Mouse (Mus musculus): ENCODE measurements around the gene Slc38a3.

Gene Slc38a3

DNA sequence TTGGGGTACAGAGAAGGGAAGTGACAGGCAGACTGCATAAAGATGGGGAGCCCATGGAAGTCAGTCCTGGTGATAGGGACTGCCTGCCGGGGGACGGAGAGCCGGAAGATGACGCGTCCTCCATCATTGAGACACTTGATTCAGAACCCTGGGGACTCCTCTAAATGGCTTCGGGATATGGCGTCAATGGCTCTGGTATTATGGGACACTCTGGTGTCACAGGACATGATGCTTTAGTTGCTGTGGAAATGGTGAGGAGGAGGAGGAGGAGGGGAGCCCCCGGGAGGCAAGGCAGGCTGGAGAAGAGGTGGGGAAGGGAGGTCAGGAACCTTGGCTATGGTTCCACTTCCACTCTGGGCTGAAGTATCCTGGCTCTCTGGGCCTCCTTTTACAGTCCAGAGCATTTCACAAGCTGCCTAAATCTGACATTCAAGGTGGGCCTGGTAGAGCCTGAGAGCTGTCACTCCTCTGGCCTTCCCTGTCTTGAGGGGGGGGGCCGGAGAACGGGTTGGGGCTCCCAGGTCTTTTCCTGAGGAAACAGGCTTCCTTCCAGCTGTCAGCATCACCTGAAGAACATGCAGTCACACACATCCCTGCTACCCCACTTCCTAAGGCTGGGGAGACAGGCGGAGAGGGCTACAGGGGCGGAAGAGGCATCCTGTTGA, 26.2 kb upstream of the Slc38a3 start:
- in situ Hi-C loops (cut with MboI), result loop anchor here (25.0 kb wide), 1 partner anchor 333 kb away; no protein-coding TSS in a partner anchor

DNA sequence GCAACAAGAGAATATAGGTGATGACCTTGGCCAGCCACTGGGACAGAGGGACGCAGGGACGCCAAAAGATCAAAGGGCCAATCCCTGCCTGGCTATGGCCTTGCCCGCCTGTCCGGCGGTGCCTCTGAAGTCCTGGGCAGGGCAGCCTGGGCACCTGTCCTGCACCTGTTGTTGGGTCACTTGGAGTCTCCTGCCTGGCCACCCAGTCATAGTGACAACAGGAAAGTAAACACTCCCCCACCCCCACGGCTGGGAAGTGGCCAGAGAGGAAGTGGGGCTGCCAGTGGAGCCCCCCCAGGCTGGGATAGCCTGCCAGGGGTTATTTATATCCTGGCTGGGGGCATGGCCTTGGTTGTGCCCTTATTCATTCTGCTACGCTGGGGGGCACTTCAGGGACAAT, 25.3 kb upstream of the Slc38a3 start:
- in situ Hi-C loops (cut with MboI), result loop anchor here (25.0 kb wide), 1 partner anchor 332 kb away; no protein-coding TSS in a partner anchor

DNA sequence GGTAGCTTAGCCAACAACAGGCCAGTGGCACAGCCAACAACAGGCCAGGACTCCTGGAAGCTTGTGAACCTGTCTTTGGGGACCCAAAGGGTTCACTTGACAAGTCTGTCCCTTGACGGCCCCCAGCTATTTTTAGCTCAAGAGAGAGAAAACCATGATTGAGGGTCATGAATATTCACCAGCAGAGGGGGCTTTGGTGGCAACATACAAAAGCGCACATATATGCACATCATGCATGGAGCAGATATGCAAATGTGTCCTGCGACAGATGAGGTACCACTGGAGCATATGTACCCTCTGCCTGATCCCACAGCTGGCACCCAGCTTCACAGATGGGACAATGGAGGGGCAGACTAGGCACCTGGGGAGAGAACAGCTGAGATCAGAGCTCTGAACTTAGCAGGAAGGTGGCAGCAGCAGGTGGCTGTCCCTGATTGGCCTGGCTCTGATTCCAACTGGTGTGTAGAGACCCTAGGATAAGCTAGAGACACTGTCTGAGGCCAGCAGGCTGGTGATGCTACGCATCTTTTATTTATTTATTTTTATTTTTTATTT, 24.2 kb upstream of the Slc38a3 start:
- in situ Hi-C loops (cut with MboI), result loop anchor here (25.0 kb wide), 1 partner anchor 331 kb away; no protein-coding TSS in a partner anchor

DNA sequence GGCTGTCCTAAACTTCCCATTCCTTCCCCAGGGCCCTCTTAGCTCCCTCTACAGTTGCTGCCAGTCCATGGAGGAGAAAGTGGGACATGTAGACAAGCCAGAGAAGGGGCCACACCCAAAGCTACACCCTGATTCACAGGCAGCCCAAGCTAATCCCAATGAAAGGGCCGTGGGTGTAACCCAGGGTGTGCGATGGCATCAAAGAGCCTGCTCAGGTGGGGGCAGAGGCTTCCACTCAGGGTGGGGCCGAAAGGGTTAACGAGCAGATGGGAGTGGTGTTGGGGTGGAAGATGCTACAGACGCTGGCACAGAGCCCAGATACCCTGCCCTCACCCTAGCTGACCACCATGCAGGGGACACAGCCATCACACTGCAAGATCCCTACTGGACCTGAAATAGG, 23.5 kb upstream of the Slc38a3 start:
- in situ Hi-C loops (cut with MboI), result loop anchor here (25.0 kb wide), 1 partner anchor 330 kb away; no protein-coding TSS in a partner anchor

DNA sequence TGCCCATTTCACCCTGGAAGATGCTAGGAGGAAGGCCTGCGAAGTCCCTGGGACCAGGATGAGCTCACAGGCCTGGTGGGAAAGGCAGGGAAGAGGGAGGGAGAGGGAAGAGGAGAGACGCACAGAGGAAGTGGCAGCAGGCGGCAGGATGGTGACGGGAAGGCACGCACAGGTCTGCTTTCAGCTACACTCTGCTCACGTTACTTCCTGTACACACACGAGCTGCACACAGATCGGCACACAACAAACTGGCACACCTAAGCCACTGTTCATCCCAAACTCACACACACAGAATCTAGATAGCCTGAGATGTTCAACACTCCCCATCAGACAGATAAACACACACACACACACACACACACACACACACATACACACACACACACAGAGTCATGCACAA, 21.1 kb upstream of the Slc38a3 start:
- in situ Hi-C loops (cut with MboI), result loop anchor here (25.0 kb wide), 1 partner anchor 328 kb away; no protein-coding TSS in a partner anchor

DNA sequence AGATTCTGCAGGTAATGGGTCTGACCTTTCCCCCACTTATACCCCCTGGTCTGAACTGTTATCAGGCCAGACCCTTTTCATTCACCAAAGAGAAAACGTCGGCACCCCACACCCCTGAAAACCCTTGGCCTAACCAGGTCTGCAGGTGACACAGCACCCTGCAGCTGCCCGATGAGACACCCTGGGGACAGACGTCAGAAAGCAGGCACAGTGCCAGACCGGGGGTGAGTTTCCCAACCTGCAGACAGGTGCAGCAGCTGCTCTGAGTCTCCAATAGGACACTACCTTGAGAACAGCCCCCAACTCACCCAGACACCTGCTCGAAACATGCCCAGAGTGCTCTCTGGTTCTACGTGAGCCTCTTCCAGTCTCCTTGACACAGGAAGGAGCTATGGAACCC, 19.6 kb upstream of the Slc38a3 start:
- in situ Hi-C loops (cut with MboI), result loop anchor here (25.0 kb wide), 1 partner anchor 327 kb away; no protein-coding TSS in a partner anchor

DNA sequence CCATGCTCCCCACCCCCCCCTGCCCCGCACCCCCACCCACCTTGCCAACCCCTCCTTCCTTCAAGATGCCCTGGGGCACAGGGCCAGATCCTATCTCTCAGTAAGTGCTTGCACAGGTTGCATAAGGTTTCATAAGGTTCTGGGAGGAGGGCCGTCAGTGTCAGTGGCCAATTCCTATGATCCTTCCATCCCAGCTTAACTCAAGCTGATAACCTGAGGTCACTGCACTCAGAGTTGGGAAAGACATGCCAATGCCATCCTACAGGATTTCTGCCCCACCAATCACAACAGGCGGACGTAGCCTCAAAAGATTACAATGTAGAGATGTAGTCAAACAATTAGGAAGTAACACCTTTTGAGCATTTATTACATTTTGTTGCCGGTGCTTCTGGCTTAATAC, 19.1 kb upstream of the Slc38a3 start:
- in situ Hi-C loops (cut with MboI), result loop anchor here (25.0 kb wide), 1 partner anchor 326 kb away; no protein-coding TSS in a partner anchor

DNA sequence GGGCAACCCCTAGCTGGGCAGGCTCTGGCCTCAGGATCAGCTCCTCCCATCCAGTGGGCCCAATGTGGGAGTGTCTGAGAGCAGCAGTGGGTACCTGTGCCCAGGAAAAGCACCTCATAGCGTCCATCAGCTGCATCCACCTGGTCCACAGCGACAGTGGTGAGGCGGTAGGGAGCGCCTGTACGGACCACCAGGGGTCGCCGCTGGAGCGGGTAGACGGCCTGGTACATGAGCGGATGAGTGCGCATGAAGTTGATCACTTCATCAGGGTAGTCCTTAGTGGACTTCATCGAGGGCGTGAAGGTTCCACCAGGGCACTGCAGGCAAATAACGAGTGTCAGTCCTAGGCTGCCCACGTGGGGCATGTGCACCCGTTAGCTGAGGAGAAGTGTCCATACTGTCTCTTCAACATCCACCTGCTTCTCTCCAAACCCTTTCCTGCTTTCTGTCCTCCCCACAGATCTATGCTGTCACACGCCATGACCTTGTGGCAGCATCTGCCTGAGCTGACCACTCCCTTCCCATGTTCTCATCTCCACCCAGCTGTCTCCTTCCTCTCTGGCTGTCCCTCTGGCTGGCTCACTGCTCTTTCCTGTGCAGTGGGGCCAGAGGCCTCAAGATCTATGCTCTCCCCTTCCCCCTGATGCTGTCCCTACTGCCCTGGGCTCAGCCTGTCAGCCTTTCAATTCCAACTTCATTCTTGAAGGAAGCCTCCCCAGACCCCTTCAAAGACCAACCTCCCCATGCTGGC, 16.1 kb upstream of the Slc38a3 start:
- in situ Hi-C loops (cut with MboI), result loop anchor here (25.0 kb wide), 1 partner anchor 323 kb away; no protein-coding TSS in a partner anchor

DNA sequence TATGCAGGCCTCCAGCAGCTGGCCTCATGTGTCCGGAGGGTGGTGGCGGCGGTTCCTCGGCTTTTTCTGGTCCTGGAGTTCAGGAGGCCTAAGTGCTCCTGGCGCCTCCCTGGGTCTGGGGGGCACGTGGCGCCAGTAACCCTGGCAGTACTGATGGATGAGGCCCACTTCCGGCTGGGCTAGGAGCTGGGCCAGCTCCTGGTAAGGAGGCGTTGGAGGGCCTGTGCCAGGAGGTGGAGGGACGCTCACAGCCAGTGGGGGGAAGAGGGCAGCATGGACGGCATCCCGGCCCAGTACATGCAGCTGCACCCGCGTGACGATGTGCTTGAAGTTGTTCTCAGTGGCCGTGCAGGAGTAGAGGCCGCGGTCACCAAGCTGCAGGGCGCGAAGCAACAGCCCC, 13.1 kb upstream of the Slc38a3 start:
- in situ Hi-C loops (cut with MboI), result loop anchor here (25.0 kb wide), 1 partner anchor 320 kb away; no protein-coding TSS in a partner anchor

DNA sequence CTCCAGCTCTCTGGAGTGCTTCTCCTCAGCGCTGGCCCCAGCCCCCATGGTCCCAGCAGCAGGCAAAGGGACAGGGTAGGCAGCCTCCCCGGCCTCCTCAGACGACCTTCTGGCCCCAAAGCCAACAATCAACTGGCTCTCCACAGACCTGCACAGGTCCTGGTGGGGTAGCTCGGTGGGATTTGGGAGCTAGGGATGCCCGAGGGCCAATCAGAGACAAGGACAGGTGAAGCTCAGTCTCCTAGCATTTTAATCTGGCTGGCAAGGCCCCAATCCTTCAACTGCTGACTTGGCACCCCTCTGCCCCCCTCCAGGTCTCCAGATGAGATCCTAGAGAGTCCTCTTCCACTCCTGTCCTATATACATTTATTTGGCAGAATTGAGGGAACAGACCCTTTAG, 10.2 kb upstream of the Slc38a3 start, which contains the start of gene Gnat1:
Gene Gnat1 (minus strand): TSS at position 212 of the 400 bp plus-strand sequence.
- in situ Hi-C loops (cut with MboI), result loop anchor here (25.0 kb wide), 1 partner anchor 317 kb away; no protein-coding TSS in a partner anchor

DNA sequence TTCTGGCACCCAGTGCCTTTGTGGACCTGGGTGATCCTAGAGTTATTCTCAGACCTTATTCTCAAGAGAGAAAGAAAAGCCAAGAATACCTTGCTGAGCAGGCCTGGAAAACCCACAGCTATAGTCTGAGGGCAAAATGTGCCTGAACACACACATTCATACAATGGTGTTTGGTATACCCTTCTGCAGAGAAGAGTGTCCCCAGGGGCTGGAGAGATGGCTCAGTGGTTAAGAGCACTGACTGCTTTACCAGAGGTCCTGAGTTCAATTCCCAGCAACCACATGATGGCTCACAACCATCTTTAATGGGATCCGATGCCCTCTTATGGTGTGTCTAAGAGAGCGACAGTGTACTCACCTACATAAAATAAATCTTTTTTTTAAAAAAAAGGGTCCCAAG, 9.5 kb upstream of the Slc38a3 start:
- in situ Hi-C loops (cut with MboI), result loop anchor here (25.0 kb wide), 1 partner anchor 317 kb away; no protein-coding TSS in a partner anchor

DNA sequence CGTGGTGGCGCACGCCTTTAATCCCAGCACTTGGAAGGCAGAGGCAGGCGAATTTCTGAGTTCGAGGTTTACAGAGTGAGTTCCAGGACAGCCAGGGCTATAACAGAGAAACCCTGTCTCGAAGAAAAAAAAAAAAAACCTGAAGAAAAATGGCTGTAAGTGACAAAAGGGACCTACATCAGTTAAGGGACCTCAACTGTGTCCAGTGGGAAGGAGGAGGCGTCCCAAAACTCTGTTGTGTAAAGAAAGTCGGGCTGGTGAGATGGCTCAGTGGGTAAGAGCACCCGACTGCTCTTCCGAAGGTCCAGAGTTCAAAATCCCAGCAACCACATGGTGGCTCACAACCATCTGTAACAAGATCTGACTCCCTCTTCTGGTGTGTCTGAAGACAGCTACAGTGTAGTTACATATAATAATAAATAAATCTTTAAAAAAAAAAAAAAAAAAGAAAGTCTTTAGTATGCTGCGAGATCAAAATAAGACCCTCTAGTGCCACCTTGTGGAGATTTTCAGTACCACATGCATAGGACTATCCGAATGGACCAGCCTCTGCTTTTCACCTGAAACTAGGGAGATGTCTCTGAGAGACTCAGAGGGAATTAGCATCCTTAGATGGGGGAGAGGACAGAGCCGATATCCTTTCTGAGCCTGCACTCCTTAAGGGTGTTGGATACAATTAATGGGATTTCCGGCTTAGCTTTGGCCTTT, 8.6 kb upstream of the Slc38a3 start:
- in situ Hi-C loops (cut with MboI), result loop anchor here (25.0 kb wide), 1 partner anchor 316 kb away; no protein-coding TSS in a partner anchor

DNA sequence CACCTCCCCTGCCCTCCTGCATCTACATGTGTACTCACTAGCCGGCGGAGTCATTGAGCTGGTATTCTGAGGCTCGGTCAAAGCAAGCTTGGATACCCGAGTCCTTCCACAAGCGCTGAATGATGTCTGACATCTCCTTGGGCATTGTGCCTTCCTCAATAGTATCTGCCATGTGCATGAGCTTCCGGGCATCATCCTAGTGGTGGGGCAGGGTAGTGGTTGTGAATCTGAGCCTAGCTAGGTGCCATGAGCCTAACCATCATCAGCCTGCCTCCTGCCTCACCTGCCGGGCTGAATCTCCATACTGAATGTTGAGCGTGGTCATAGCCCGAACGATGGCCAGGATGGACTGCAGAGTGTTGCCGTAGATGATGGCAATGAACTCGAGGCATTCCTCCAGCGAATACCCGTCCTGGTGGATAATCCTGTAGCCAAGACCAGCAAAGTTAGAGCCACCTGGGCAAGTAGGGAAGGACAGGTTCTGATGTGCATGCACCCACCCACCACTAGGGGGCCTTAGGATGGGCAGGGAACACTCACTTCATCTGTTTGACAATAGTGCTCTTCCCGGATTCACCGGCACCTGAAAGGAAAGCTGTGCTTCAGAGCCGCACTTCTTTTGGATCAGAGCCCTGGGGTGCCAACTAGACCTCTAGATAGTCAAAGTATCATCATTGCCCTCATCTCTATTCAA, 7.9 kb upstream of the Slc38a3 start:
- in situ Hi-C loops (cut with MboI), result loop anchor here (25.0 kb wide), 1 partner anchor 315 kb away; no protein-coding TSS in a partner anchor

DNA sequence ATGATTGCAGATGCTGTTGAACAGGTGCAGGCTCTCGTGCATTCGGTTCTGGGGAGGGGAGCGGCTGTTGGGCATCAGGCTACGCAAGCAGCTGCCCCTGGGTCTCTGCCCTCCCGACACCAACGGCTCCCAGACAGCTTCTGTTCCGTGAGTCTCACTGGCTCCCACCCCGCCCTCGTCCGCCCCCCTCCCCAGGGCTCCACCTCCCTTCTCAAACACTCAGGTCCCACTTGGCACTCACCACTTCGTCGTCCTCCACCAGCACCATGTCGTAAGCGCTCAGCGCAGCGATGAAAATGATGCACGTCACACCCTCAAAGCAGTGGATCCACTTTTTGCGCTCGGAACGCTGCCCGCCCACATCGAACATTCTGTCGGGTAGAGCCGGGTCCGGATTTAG, 7.0 kb upstream of the Slc38a3 start:
- in situ Hi-C loops (cut with MboI), result loop anchor here (25.0 kb wide), 1 partner anchor 314 kb away; no protein-coding TSS in a partner anchor

DNA sequence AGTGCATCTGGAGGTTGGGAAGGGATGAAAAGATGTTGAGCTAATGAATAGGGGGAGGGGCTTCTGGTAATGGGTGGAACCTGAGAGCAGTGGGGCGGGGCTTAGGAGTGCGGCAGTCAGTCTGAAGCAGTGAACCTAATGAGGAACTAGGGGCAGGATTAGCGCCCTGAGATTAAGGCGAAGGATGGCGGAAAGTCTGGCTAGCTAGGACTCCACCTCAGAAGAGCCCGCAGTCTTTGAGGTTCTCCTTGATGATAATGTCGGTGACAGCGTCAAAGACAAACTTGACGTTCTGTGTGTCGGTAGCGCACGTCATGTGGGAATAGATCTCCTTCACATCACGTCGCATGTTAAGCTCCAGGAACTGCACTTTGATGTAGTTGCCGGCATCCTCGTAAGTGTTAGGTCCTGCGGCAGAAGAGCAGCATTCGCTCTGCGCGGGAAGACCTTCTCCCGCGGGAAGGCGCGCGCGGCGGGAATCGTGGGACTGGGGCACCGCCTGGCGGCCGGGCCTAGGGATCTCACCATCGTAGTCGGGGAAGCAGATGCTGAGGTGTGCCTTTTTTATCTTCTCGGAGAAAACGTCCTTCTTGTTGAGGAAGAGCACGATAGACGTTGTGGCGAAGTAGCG, 6.5 kb upstream of the Slc38a3 start:
- in situ Hi-C loops (cut with MboI), result loop anchor here (25.0 kb wide), 1 partner anchor 313 kb away; no protein-coding TSS in a partner anchor

DNA sequence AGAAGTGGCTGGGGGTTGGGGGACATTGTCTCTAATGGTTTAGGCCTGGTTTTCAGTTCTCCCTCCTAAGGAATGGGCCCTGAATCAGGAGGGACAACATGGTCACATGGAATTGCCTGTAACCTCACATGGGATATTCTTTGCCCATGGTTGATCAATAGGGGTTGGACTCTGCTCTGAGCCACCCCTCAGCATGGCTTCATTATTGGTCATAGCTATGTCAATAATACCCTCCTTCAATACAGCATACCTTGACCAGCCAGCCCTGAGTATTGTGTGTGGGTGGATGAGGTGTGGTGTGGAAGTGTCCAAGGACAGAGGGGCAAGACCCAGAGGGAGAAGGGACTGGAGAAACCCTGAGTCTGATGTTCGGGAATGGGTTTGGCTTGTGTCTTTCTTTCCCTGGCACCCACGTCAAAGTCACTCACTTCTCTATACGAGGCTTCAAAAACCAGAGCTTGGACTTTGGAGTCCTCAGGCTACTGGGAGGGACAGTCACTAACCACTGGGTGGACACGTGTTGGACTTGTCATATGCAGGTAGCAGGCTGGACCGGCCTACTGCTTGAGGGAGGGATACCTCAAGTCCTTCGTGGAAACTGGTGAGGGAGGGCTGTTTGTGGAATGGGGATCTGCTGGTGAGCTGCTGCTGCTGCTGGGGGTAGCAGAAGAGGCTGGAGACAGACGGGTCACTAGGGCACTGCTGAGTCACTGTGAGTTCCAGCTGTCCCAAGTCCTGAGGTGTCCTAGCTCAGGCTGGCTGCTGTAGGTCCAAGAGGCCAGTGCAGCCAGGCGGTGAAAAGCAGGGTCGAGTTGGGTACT, 5.5 kb upstream of the Slc38a3 start:
- in situ Hi-C loops (cut with MboI), result loop anchor here (25.0 kb wide), 1 partner anchor 313 kb away; no protein-coding TSS in a partner anchor

DNA sequence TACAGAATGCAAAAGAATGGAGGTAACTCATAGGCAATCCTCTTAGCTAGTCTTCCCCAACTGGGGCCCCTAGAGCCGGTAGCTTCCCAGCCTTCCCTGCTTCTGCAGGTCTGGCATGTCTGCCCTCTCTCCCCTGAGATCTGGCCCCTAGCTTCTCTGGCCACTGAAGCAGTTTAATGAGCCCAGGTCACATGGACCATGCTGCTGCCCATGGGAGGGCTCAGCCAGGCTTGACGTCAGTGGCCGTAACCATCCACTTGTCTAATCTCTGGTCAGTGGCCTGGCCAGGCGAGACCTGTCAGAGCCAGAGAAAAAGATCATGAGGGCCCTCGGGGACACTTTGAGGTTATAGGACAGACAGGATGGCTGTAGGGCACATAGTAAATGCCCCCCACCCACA, 929 bp upstream of the Slc38a3 start:
- in situ Hi-C loops (cut with MboI), result no loop called here

DNA sequence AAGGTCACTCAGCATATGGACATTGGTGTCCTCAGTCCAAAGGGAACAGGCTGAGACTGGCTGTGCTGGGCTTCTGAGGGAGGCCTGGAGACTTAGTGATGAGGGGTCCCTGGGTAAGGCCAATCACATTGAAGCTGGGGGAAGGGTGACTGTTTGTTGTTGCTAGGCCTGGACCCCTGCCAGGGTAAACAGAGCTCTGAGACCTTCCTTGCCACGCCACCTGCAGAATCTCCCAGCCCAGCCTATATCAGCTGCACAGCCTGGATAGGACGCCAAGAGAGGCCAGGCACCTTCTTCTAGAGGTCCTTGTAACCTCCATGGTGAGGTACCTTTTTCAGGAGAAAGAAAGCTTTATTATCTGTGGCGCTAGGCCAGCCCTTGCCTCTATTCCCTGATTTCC, 414 bp downstream of the Slc38a3 start:
- in situ Hi-C loops (cut with MboI), result no loop called here

DNA sequence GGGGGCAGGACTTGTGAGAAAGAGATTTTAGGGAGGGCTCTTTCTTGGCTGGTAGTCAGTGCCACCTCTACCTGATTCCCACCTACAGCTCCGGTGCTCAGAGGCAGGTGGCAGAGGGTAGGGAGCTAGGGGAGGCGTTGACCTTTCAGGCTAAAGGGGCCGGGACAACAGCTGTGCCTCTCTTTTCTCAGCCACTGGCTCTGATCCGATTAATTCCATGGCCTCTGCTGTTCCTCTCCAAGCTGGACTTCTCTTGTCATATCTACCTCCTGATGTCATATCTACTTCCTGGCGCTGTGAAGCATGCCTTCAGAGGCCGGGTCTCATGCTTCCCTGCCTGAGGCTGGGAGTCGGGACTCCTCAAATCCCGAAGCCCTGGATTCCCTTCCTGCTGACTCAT, 1.3 kb downstream of the Slc38a3 start:
- in situ Hi-C loops (cut with MboI), result no loop called here

Data from mature B cell (primary cell).